Mouse (Mus musculus): ENCODE measurements at regions not wholly inside any gene's neighbourhood (a gene's known extent, or its start where the extent isn't known, plus 50 kb on each side); places are given as distances from the start of the nearest gene placed in this dataset.
"Not testable (repeated sequence)": the region's sequence is repeated elsewhere in the genome, so short reads cannot be mapped to it uniquely, and the experiment has no call there.

- DNase-seq (ENCODE audit: low spot score), result no peak
Measured at GRCm38 (mm10) chr5:7428291-7428690, 83.7 kb upstream of the Zfp804b start.

- DNase-seq (ENCODE audit: low spot score), result no peak
Measured at GRCm38 (mm10) chr5:7436461-7436860, 91.9 kb upstream of the Zfp804b start.

GRCm38 (mm10) chr5:7448001-7448400 is 103.4 kb upstream of the Zfp804b start:
- DNase-seq (ENCODE audit: low spot score), result no peak

GRCm38 (mm10) chr5:7454896-7455295 is 110.3 kb upstream of the Zfp804b start:
- DNase-seq (ENCODE audit: low spot score), result no peak

GRCm38 (mm10) chr5:7457102-7457501 is 112.5 kb upstream of the Zfp804b start:
- DNase-seq (ENCODE audit: low spot score), result no peak

- DNase-seq (ENCODE audit: low spot score), result no peak
Measured at GRCm38 (mm10) chr5:7489150-7489549, 144.6 kb upstream of the Zfp804b start.

- no peak for DNase-seq (ENCODE audit: low spot score)
Measured at GRCm38 (mm10) chr5:7489602-7490001, 145.0 kb upstream of the Zfp804b start.

- DNase-seq (ENCODE audit: low spot score), result no peak
Measured at GRCm38 (mm10) chr5:7517520-7518181, 173.1 kb upstream of the Zfp804b start.

- DNase-seq (ENCODE audit: low spot score), result no peak
Measured at GRCm38 (mm10) chr5:7532686-7533199, 188.2 kb upstream of the Zfp804b start.

- peak; percentile 0 for DNase-seq (ENCODE audit: low spot score)
Measured at GRCm38 (mm10) chr5:7539812-7540645, 195.5 kb upstream of the Zfp804b start.

GRCm38 (mm10) chr5:7540646-7541038 is 196.1 kb upstream of the Zfp804b start:
- no peak for DNase-seq (ENCODE audit: low spot score)

GRCm38 (mm10) chr5:7543857-7544256 is 199.3 kb upstream of the Zfp804b start:
- DNase-seq (ENCODE audit: low spot score), result no peak

- no peak for DNase-seq (ENCODE audit: low spot score)
Measured at GRCm38 (mm10) chr5:7580413-7580812, 235.9 kb upstream of the Zfp804b start.

- DNase-seq (ENCODE audit: low spot score), result no peak
Measured at GRCm38 (mm10) chr5:7586547-7586946, 242.0 kb upstream of the Zfp804b start.

GRCm38 (mm10) chr5:7600418-7600817 is 255.9 kb upstream of the Zfp804b start:
- DNase-seq (ENCODE audit: low spot score), result no peak

- no peak for DNase-seq (ENCODE audit: low spot score)
Measured at GRCm38 (mm10) chr5:7607517-7607916, 263.0 kb upstream of the Zfp804b start.

GRCm38 (mm10) chr5:7607924-7608323 is 263.4 kb upstream of the Zfp804b start:
- no peak for DNase-seq (ENCODE audit: low spot score)

GRCm38 (mm10) chr5:7655280-7655679 is 305.0 kb upstream of the Steap4 start:
- DNase-seq (ENCODE audit: low spot score), result no peak

GRCm38 (mm10) chr5:7701776-7702175 is 258.5 kb upstream of the Steap4 start:
- DNase-seq (ENCODE audit: low spot score), result no peak

GRCm38 (mm10) chr5:7719557-7719956 is 240.7 kb upstream of the Steap4 start:
- no peak for DNase-seq (ENCODE audit: low spot score)

- DNase-seq (ENCODE audit: low spot score), result no peak
Measured at GRCm38 (mm10) chr5:7720061-7720460, 240.2 kb upstream of the Steap4 start.

GRCm38 (mm10) chr5:7720688-7721087 is 239.6 kb upstream of the Steap4 start:
- no peak for DNase-seq (ENCODE audit: low spot score)

GRCm38 (mm10) chr5:7732566-7732965 is 227.7 kb upstream of the Steap4 start:
- not testable (repeated sequence) for DNase-seq (ENCODE audit: low spot score)

All from embryo, embryonic 10.5 days (tissue).